Mouse (Mus musculus): Measurements from ENCODE around the gene Ice2. TPM values are rescaled to one million over a fixed set of nuclear protein-coding genes. Genes with fewer than 3 reads are reported as not detected.

Gene Ice2
- polyA plus RNA-seq, 1 experiment from 2014 or later = 21.0 TPM

Small RNA genes lying within 50 kb of the gene (microRNA-seq; reads per million reads assigned to microRNA genes)
- gene Mir3109 = 2.7 reads per million, percentile 12 among the genes with 10 or more reads in this experiment

Other genes starting within 250 kb of the Ice2 start
- 669 and 753 TPM in 2 replicates for gene Anxa2, start 55.7 kb downstream of the Ice2 start, polyA plus RNA-seq (2015; fragmentation: Nextera tagmentation; extraction: Ambion mirVana)